Mouse (Mus musculus): ENCODE measurements around the gene Paqr5. TPM values are rescaled to one million over a fixed set of nuclear protein-coding genes. Genes with fewer than 3 reads are reported as not detected.

Gene Paqr5
- 0.90 and 1.0 TPM in 2 replicates for polyA plus RNA-seq (2016; fragmentation: Nextera tagmentation; extraction: Ambion mirVana)

- Histone ChIP-seq H3K9me3 (replicated peaks) (no peaks in the 10 kb centered on the region), H3K27me3 (ENCODE audit: low read depth, poor library complexity, severe bottlenecking) (peaks cover 67% of the 10 kb centered on the region), H3K4me1 (peaks cover 11% of the 10 kb centered on the region), H3K27ac (replicated peaks) (peak within 1 kb of the TSS; percentile 13; the same call in 1 of the 2 replicates), H3K4me3 (peak within 1 kb of the TSS; percentile 61), H3K36me3 (no peaks in the 10 kb centered on the region)
- WGBS: under 1% methylated on average over 32 of the region's 32 CpGs
- DNase-seq (ENCODE audit: low spot score): peak; percentile 42
These were observed at the start of gene Paqr5 for GRCm38 (mm10) chr9:62026600-62026999. Paqr5 (minus strand) TSS chr9:62026856.

GRCm38 (mm10) chr9:62062234-62062633, 35.6 kb upstream of the Paqr5 start:
- DNase-seq (ENCODE audit: low spot score): no peak
- H3K27me3 ChIP-seq (ENCODE audit: low read depth, poor library complexity, severe bottlenecking): no peaks in the 10 kb centered on the region
- WGBS: 97% methylated on average over 3 of the region's 3 CpGs
- H3K9me3 ChIP-seq (replicated peaks): no peaks in the 10 kb centered on the region
- no peaks in the 10 kb centered on the region for H3K4me1 ChIP-seq
- no peak overlapping the region for H3K27ac ChIP-seq (replicated peaks)
- 0 out of 2 replicates have a peak, but pooled peaks cover 4% of the 10 kb centered on the region for H3K36me3 ChIP-seq
- H3K4me3 ChIP-seq: no peak overlapping the region

- Histone ChIP-seq H3K4me3 (no peak overlapping the region), H3K4me1 (no peaks in the 10 kb centered on the region), H3K36me3 (0 out of 2 replicates have a peak, but pooled peaks cover 4% of the 10 kb centered on the region), H3K27me3 (ENCODE audit: low read depth, poor library complexity, severe bottlenecking) (no peaks in the 10 kb centered on the region), H3K27ac (replicated peaks) (no peak overlapping the region), H3K9me3 (replicated peaks) (no peaks in the 10 kb centered on the region)
- 96% methylated on average over 2 of the region's 2 CpGs for WGBS
- DNase-seq (ENCODE audit: low spot score): no peak
These were observed 33.8 kb upstream of the Paqr5 start for GRCm38 (mm10) chr9:62060431-62060830.

GRCm38 (mm10) chr9:62059941-62060340, 33.3 kb upstream of the Paqr5 start:
- H3K27ac ChIP-seq (replicated peaks): no peak overlapping the region
- no peaks in the 10 kb centered on the region for H3K27me3 ChIP-seq (ENCODE audit: low read depth, poor library complexity, severe bottlenecking)
- H3K4me3 ChIP-seq: no peak overlapping the region
- no peaks in the 10 kb centered on the region for H3K4me1 ChIP-seq
- 0 out of 2 replicates have a peak, but pooled peaks cover 4% of the 10 kb centered on the region for H3K36me3 ChIP-seq
- no peaks in the 10 kb centered on the region for H3K9me3 ChIP-seq (replicated peaks)
- WGBS: 96% methylated on average over 11 of the region's 11 CpGs
- DNase-seq (ENCODE audit: low spot score): no peak

GRCm38 (mm10) chr9:62057881-62058506, 31.3 kb upstream of the Paqr5 start:
- 0 out of 2 replicates have a peak, but pooled peaks cover 4% of the 10 kb centered on the region for H3K36me3 ChIP-seq
- no peaks in the 10 kb centered on the region for H3K9me3 ChIP-seq (replicated peaks)
- 84% methylated on average over 7 of the region's 7 CpGs for WGBS
- H3K27me3 ChIP-seq (ENCODE audit: low read depth, poor library complexity, severe bottlenecking): no peaks in the 10 kb centered on the region
- DNase-seq (ENCODE audit: low spot score): no peak
- no peak overlapping the region for H3K4me3 ChIP-seq
- no peaks in the 10 kb centered on the region for H3K4me1 ChIP-seq
- H3K27ac ChIP-seq (replicated peaks): no peak overlapping the region

GRCm38 (mm10) chr9:62056206-62056605, 29.6 kb upstream of the Paqr5 start:
- no peaks in the 10 kb centered on the region for H3K4me1 ChIP-seq
- no peaks in the 10 kb centered on the region for H3K9me3 ChIP-seq (replicated peaks)
- no peak for DNase-seq (ENCODE audit: low spot score)
- no peak overlapping the region for H3K27ac ChIP-seq (replicated peaks)
- H3K36me3 ChIP-seq: 0 out of 2 replicates have a peak, but pooled peaks cover 4% of the 10 kb centered on the region
- H3K27me3 ChIP-seq (ENCODE audit: low read depth, poor library complexity, severe bottlenecking): no peaks in the 10 kb centered on the region
- no peak overlapping the region for H3K4me3 ChIP-seq
- 91% methylated on average over 2 of the region's 2 CpGs for WGBS

GRCm38 (mm10) chr9:62050801-62051200, 24.1 kb upstream of the Paqr5 start:
- 43% methylated on average over 4 of the region's 4 CpGs for WGBS
- Histone ChIP-seq H3K4me3 (no peak overlapping the region), H3K36me3 (no peaks in the 10 kb centered on the region), H3K9me3 (replicated peaks) (no peaks in the 10 kb centered on the region), H3K27me3 (ENCODE audit: low read depth, poor library complexity, severe bottlenecking) (no peaks in the 10 kb centered on the region), H3K4me1 (peaks cover 7% of the 10 kb centered on the region; the same call in 1 of the 2 replicates), H3K27ac (replicated peaks) (no peak overlapping the region)
- DNase-seq (ENCODE audit: low spot score): no peak

GRCm38 (mm10) chr9:62049166-62049565, 22.5 kb upstream of the Paqr5 start:
- no peak for DNase-seq (ENCODE audit: low spot score)
- Histone ChIP-seq H3K9me3 (replicated peaks) (no peaks in the 10 kb centered on the region), H3K4me1 (peaks cover 7% of the 10 kb centered on the region; the same call in 1 of the 2 replicates), H3K4me3 (no peak overlapping the region), H3K27ac (replicated peaks) (no peak overlapping the region), H3K27me3 (ENCODE audit: low read depth, poor library complexity, severe bottlenecking) (no peaks in the 10 kb centered on the region), H3K36me3 (no peaks in the 10 kb centered on the region)
- 76% methylated on average over 8 of the region's 8 CpGs for WGBS

GRCm38 (mm10) chr9:62042167-62042566, 15.5 kb upstream of the Paqr5 start:
- Histone ChIP-seq H3K36me3 (no peaks in the 10 kb centered on the region), H3K9me3 (replicated peaks) (no peaks in the 10 kb centered on the region), H3K4me3 (no peak overlapping the region), H3K27ac (replicated peaks) (no peak overlapping the region), H3K4me1 (peaks cover 6% of the 10 kb centered on the region), H3K27me3 (ENCODE audit: low read depth, poor library complexity, severe bottlenecking) (peaks cover 7% of the 10 kb centered on the region; the same call in 1 of the 2 replicates)
- 84% methylated on average over 3 of the region's 3 CpGs for whole genome bisulfite sequencing
- DNase-seq (ENCODE audit: low spot score): no peak

GRCm38 (mm10) chr9:62040008-62040608, 13.5 kb upstream of the Paqr5 start:
- Histone ChIP-seq H3K9me3 (replicated peaks) (no peaks in the 10 kb centered on the region), H3K36me3 (no peaks in the 10 kb centered on the region), H3K27me3 (ENCODE audit: low read depth, poor library complexity, severe bottlenecking) (peaks cover 7% of the 10 kb centered on the region; the same call in 1 of the 2 replicates), H3K4me3 (peak overlapping the region; percentile 33), H3K27ac (replicated peaks) (no peak overlapping the region), H3K4me1 (peaks cover 16% of the 10 kb centered on the region)
- peak; percentile 86 for DNase-seq (ENCODE audit: low spot score)
- 6% methylated on average over 20 of the region's 20 CpGs for WGBS

GRCm38 (mm10) chr9:62035806-62036205, 9.2 kb upstream of the Paqr5 start:
- Histone ChIP-seq H3K4me1 (peaks cover 16% of the 10 kb centered on the region), H3K36me3 (no peaks in the 10 kb centered on the region), H3K9me3 (replicated peaks) (no peaks in the 10 kb centered on the region), H3K4me3 (no peak overlapping the region), H3K27me3 (ENCODE audit: low read depth, poor library complexity, severe bottlenecking) (peaks cover 10% of the 10 kb centered on the region; the same call in 1 of the 2 replicates), H3K27ac (replicated peaks) (no peak overlapping the region)
- WGBS: 81% methylated on average over 1 of the region's 1 CpGs
- no peak for DNase-seq (ENCODE audit: low spot score)

- DNase-seq (ENCODE audit: low spot score): no peak
- 91% methylated on average over 3 of the region's 3 CpGs for WGBS
- Histone ChIP-seq H3K36me3 (no peaks in the 10 kb centered on the region), H3K4me1 (peaks cover 12% of the 10 kb centered on the region), H3K27ac (replicated peaks) (no peak overlapping the region), H3K27me3 (ENCODE audit: low read depth, poor library complexity, severe bottlenecking) (peaks cover 30% of the 10 kb centered on the region), H3K4me3 (no peak overlapping the region), H3K9me3 (replicated peaks) (no peaks in the 10 kb centered on the region)
These were observed 5.5 kb upstream of the Paqr5 start for GRCm38 (mm10) chr9:62032206-62032605.

GRCm38 (mm10) chr9:62028072-62028471, 1.4 kb upstream of the Paqr5 start:
- Histone ChIP-seq H3K4me1 (peaks cover 11% of the 10 kb centered on the region), H3K27ac (replicated peaks) (no peak overlapping the region), H3K4me3 (no peak overlapping the region), H3K9me3 (replicated peaks) (no peaks in the 10 kb centered on the region), H3K27me3 (ENCODE audit: low read depth, poor library complexity, severe bottlenecking) (peaks cover 67% of the 10 kb centered on the region), H3K36me3 (no peaks in the 10 kb centered on the region)
- DNase-seq (ENCODE audit: low spot score): no peak
- 56% methylated on average over 3 of the region's 3 CpGs for WGBS

All from midbrain, embryonic 10.5 days (tissue).